Mouse (Mus musculus) forebrain, embryonic 14.5 days (tissue): ENCODE measurements around the gene AI661453. TPM values are rescaled to one million over a fixed set of nuclear protein-coding genes. Genes with fewer than 3 reads are reported as not detected.

ENCODE experiments used
- ATAC-seq: fragments of 200-750 bp; cut with Nextera tagmentation; 2 replicates; pipeline ENCODE4 v1.8.0; 2017; ENCODE audit warnings: mild to moderate bottlenecking, moderate library complexity
- DNase-seq: peaks from one replicate; pipeline ENCODE4 v3.0.0-alpha.2; 2015; ENCODE audit warnings: low spot score
- H3K27ac ChIP-seq: fragments of 300-500 bp; sonication (generic); 2 replicates; pipeline ENCODE4 v1.5.1; 2014; ENCODE audit warnings: low read depth, mild to moderate bottlenecking, control low read depth, low read length, moderate library complexity
- H3K27me3 ChIP-seq: fragments of 300-500 bp; sonication (generic); replicated peaks from 2 replicates; pipeline ENCODE4 v1.6.1; 2014; ENCODE audit warnings: low read length, control low read depth, mixed read lengths; ENCODE audit not compliant: control insufficient read depth, insufficient read depth
- H3K36me3 ChIP-seq: fragments of 300-500 bp; sonication (generic); 2 replicates; pipeline ENCODE4 v1.6.1; 2014; ENCODE audit warnings: low read length, control low read depth; ENCODE audit not compliant: control insufficient read depth, insufficient read depth
- H3K4me1 ChIP-seq: fragments of 300-500 bp; sonication (generic); 2 replicates; pipeline ENCODE4 v1.6.1; 2014; ENCODE audit warnings: antibody characterized with exemption, low read length, control low read depth; ENCODE audit not compliant: control insufficient read depth, insufficient read depth
- H3K4me2 ChIP-seq: fragments of 300-500 bp; sonication (generic); 2 replicates; pipeline ENCODE4 v1.6.1; 2014; ENCODE audit warnings: mild to moderate bottlenecking, control low read depth, low read length
- H3K4me3 ChIP-seq: fragments of 300-500 bp; sonication (generic); 2 replicates; pipeline ENCODE4 v1.5.1; 2014; ENCODE audit warnings: low read depth, low read length, control low read depth
- H3K9ac ChIP-seq: fragments of 300-500 bp; sonication (generic); 2 replicates; pipeline ENCODE4 v1.6.1; 2014; ENCODE audit warnings: mild to moderate bottlenecking, low read length, control low read depth, moderate library complexity
- H3K9me3 ChIP-seq: fragments of 300-500 bp; sonication (generic); replicated peaks from 2 replicates; pipeline ENCODE4 v1.6.1; 2016; ENCODE audit warnings: low read length, control low read depth, mixed read lengths; ENCODE audit not compliant: control insufficient read depth
- WGBS: fragments of 180-500 bp; shearing (Covaris S2); extraction: QIAGEN DNeasy Blood & Tissue Kit; methylation state at CpG from one replicate; pipeline ENCODE4 v1.1.7; 2014; 5-methylcytosine and 5-hydroxymethylcytosine counted together
- polyA plus RNA-seq: library from polyadenylated mRNA; unstranded; fragments of >200 nt; fragmentation: Nextera tagmentation; extraction: Ambion mirVana; gene quantifications from 2 replicates; pipeline ENCODE4 v1.2.1, GENCODE M21; 2014

The AI661453 gene
- polyA plus RNA-seq, 1 experiment from 2014 or later = 0.18 TPM

DNA sequence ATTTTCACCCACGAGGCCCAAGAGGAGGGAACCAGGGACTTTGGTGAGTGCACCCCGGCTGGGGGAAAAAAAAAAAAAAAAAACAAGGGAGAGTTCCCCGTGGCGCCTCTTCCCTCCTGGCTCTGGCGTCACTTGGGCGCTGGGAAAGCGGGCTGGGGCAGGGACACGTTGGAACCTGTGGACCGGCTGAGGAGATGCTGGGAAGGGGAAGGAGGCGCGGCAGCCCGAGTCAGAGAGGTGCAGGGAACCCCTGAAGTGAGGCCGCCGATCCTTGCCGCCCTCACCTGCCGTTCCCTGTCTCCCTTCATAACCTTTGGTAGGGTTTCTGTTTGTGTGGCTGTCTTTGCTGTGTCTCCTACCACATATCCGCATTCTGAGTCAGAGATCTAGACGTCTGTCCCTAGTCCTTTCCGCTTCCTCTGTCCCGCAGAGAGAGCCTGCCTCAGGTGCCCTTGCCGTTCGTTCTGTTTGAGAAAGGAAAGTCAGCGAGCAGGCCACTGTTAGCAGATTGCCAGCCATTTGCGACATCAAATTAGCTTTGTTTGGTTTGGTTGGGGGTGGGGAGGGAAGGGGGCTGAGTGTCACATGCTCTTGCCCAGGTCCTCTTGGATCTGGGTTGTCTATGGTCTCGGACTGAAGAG, 612 bp downstream of the AI661453 start, which contains the start of gene 1700001C19Rik:
Gene 1700001C19Rik, minus strand, starts transcription at position 470 of the 641 bp plus-strand sequence.
- H3K36me3 ChIP-seq = no peaks in the 10 kb centered on the region
- H3K27ac ChIP-seq = no peak within 1 kb of the TSS
- peak within 1 kb of the TSS; percentile 29 for H3K4me3 ChIP-seq
- H3K4me2 ChIP-seq = peak within 1 kb of the TSS; percentile 52
- peaks cover 45% of the 10 kb centered on the region for H3K27me3 ChIP-seq
- H3K9me3 ChIP-seq = no peaks in the 10 kb centered on the region
- H3K9ac ChIP-seq = peak within 1 kb of the TSS; percentile 35; the same call in 1 of the 2 replicates
- ATAC-seq = no peak
- peaks cover 6% of the 10 kb centered on the region; the same call in 1 of the 2 replicates for H3K4me1 ChIP-seq
- DNase-seq = no peak
- 2% methylated on average over 24 of the region's 25 CpGs for WGBS

DNA sequence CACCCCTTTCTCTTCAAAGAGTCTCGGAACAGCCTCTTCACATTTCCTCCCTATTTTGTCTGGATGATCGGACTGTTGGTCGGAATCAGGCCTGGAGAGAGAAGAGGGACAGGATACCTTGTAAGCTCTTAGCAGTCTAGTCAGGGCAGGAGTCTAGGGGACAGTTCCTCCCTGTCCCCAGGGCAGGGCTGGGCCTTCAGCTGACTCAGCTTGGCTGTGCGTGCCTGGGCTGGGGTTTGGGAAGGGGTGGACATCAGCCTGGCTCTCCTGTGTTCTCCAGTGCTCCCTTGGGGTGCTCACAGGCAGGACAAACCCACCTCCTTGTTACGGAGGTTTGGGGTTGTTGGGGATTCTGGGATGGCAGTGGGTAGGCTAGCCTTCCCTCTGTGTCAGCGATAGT, 2.2 kb downstream of the AI661453 start:
- ATAC-seq (no peak), DNase-seq (no peak)
- Histone ChIP-seq H3K4me1 (peaks cover 6% of the 10 kb centered on the region; the same call in 1 of the 2 replicates), H3K27ac (no peak overlapping the region), H3K4me2 (no peak overlapping the region), H3K9me3 (no peaks in the 10 kb centered on the region), H3K9ac (no peak overlapping the region), H3K27me3 (peaks cover 45% of the 10 kb centered on the region), H3K36me3 (no peaks in the 10 kb centered on the region), H3K4me3 (no peak overlapping the region)
- WGBS = 67% methylated on average over 6 of the region's 6 CpGs

DNA sequence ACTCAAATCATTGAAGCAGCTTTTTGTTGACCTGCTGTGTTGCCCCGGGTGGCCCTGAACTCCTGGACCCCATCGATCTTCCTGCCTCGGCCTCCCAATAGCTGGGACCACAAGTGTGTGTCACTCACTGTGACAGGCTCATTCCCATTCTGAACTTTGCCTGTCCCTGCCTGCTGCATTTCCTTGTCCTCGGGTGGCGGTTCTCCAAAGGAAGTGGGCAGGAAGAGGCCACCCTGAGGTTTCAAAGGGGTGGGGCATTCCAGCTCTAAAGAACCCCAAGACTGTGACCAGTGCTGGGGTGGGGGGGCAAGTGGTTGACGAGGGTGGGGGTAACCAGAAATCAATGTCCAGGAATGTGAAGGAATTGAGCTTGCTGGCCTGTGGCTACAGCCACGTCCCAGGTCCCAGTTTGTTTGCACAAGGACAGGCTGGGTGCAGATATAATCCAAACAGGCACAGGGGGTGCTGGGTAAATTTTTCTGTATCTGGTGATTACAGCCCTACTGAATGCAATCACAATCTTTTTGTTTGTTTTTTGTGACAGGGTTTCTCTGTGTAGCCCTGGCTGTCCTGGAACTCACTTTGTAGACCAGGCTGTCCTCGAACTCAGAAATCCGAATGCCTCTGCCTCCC, 3.1 kb downstream of the AI661453 start:
- Histone ChIP-seq H3K9me3 (no peaks in the 10 kb centered on the region), H3K36me3 (no peaks in the 10 kb centered on the region), H3K4me1 (peaks cover 6% of the 10 kb centered on the region; the same call in 1 of the 2 replicates), H3K4me3 (no peak overlapping the region), H3K27ac (no peak overlapping the region), H3K4me2 (no peak overlapping the region), H3K27me3 (peaks cover 45% of the 10 kb centered on the region), H3K9ac (no peak overlapping the region)
- WGBS = 51% methylated on average over 9 of the region's 9 CpGs
- DNase-seq (no peak), ATAC-seq (no peak)

DNA sequence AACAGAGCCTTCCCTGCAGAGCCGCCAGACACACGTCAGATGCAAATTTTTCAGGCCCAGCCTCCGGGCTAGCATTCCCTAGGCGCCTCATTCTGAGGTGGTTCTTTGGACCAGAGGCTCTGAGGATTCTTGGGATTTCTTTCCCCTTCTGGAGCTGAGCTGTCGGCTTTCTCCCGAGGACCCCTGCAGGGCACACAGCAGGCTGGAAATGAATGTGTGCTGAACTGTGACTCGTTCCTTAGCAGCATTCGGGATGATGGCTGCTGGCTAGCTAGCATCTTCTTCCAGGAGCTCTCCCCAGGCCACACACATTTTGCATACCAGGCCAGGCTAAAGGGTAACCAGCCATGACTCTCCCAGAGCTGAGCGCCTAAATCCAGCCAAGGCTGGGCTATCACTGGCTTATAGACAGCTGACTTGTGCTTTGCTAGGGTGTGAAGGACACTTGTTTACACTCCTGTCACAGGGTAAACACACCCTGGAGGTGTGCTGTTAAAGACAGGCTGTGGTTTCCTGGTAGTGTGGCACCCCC, 4.0 kb downstream of the AI661453 start:
- Histone ChIP-seq H3K27ac (no peak overlapping the region), H3K27me3 (peaks cover 38% of the 10 kb centered on the region), H3K9me3 (no peaks in the 10 kb centered on the region), H3K4me3 (no peak overlapping the region), H3K36me3 (no peaks in the 10 kb centered on the region), H3K9ac (no peak overlapping the region), H3K4me1 (peaks cover 6% of the 10 kb centered on the region; the same call in 1 of the 2 replicates), H3K4me2 (no peak overlapping the region)
- no peak for ATAC-seq
- DNase-seq = peak; percentile 24
- WGBS = 2% methylated on average over 9 of the region's 9 CpGs

DNA sequence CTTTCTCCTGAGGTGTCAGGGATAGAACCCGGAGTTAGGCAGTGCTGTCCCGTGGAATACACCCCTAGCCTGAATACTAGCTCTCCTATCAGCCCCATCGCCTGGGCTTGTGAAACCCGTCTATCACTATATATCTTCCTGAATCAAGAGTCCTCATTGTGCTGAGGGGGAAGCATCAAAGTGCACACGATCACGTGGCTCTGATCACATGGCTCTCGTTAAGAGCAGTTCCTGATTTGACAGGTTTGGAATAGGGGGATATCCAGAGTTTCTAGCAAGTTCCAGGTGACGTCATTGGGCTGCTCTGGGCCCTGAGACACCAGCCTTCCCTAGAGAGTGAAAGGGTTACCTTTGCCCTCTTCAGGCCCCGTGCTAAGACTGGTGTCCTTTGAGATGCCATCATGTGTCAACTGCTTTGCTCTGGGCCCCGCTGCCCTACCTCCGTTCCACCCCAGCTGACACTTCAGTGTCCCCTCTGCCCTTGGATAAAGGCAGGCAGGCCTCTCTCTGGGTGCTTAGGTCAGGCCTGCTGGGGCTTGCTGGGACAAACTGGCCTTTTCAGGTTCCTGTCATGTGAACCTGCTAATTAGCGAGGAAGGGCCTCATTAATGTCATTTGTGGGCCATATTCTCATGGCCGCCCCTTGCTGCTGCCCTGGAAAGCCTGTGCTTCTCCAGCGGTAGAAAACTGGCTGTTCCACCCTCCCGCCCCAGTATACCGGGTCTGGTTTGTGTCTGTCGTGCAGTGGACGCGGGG, 5.1 kb downstream of the AI661453 start:
- DNase-seq = no peak
- peaks cover 29% of the 10 kb centered on the region for H3K27me3 ChIP-seq
- H3K36me3 ChIP-seq = no peaks in the 10 kb centered on the region
- H3K9ac ChIP-seq = no peak overlapping the region
- H3K4me2 ChIP-seq = no peak overlapping the region
- no peak for ATAC-seq
- H3K4me3 ChIP-seq = no peak overlapping the region
- H3K9me3 ChIP-seq = no peaks in the 10 kb centered on the region
- H3K27ac ChIP-seq = no peak overlapping the region
- peaks cover 4% of the 10 kb centered on the region; the same call in 1 of the 2 replicates for H3K4me1 ChIP-seq
- 56% methylated on average over 19 of the region's 19 CpGs for WGBS

DNA sequence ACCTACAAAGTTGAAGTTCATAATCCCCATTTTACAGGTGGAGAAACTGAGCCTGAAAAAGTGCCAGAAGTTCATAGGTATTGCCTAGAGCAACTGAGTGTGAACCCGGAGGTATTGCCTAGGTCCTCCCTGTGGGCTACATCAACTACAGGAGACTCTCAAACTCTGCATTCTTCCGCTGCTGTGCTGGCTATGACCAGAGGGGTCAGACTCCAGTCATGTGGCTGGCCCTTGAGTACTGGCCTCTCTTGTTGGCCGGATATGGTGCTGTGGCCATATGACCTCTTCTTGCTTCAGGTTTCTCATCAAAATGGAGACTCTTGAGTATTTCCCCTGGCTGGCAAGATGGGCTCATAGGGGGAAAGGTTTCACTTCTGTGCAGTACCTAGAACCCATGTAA, 5.9 kb downstream of the AI661453 start:
- WGBS = 83% methylated on average over 3 of the region's 3 CpGs
- no peaks in the 10 kb centered on the region for H3K9me3 ChIP-seq
- DNase-seq = no peak
- H3K27me3 ChIP-seq = peaks cover 21% of the 10 kb centered on the region
- H3K4me2 ChIP-seq = no peak overlapping the region
- no peaks in the 10 kb centered on the region for H3K36me3 ChIP-seq
- no peak overlapping the region for H3K27ac ChIP-seq
- H3K4me1 ChIP-seq = peaks cover 2% of the 10 kb centered on the region; the same call in 1 of the 2 replicates
- H3K4me3 ChIP-seq = no peak overlapping the region
- ATAC-seq = no peak
- H3K9ac ChIP-seq = no peak overlapping the region

DNA sequence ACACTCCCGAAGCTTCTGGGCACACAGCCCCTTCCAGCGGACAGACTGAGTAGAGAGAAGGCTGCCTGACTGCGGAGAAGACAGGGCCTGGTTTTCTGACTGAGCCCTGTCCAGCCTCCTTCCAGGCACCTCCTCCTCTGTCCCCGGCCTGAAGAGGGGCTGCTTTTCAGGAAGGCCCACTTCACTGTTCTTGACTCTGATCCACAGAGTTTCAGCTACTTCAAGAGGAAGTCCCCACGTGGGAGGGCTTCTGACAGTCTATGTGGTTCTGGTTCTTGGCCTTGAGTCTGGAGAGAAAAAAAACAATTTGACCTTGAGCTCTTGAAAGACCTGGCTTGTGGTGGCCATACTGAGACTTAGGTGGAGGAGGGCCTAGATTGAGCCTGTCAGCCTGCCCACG, 7.7 kb downstream of the AI661453 start:
- Histone ChIP-seq H3K4me3 (no peak overlapping the region), H3K27ac (no peak overlapping the region), H3K9me3 (no peaks in the 10 kb centered on the region), H3K36me3 (no peaks in the 10 kb centered on the region), H3K4me2 (no peak overlapping the region), H3K27me3 (0 out of 2 replicates have a peak, but pooled peaks cover 4% of the 10 kb centered on the region), H3K4me1 (peaks cover 2% of the 10 kb centered on the region; the same call in 1 of the 2 replicates), H3K9ac (no peak overlapping the region)
- 73% methylated on average over 6 of the region's 6 CpGs for WGBS
- DNase-seq (no peak), ATAC-seq (no peak)

DNA sequence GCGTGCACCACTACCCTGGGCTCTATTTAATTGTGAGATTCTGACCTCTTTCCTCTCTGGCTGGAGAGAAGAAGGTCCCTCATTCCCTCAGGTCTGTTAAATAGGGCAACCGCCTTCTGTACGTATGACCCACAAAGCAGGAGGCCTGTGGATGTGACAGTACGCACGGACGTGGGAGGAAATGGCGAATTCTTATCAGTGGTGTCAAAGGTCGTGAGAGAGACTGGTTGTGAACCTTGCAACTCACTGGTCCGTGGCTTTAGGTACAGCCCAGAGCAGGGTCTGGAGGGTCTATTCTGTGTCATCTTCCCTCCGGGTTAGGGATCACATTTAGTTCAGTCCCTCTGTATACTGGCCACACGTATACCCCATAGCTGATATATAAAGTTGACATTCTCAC, 9.1 kb downstream of the AI661453 start:
- ATAC-seq (no peak), DNase-seq (no peak)
- no peak overlapping the region for H3K4me3 ChIP-seq
- H3K36me3 ChIP-seq = no peaks in the 10 kb centered on the region
- H3K27me3 ChIP-seq = no peaks in the 10 kb centered on the region
- no peaks in the 10 kb centered on the region; the same call in 1 of the 2 replicates for H3K4me1 ChIP-seq
- H3K9ac ChIP-seq = no peak overlapping the region
- 83% methylated on average over 11 of the region's 11 CpGs for WGBS
- H3K27ac ChIP-seq = no peak overlapping the region
- H3K4me2 ChIP-seq = no peak overlapping the region
- no peaks in the 10 kb centered on the region for H3K9me3 ChIP-seq
